In the genomic region with DNA sequence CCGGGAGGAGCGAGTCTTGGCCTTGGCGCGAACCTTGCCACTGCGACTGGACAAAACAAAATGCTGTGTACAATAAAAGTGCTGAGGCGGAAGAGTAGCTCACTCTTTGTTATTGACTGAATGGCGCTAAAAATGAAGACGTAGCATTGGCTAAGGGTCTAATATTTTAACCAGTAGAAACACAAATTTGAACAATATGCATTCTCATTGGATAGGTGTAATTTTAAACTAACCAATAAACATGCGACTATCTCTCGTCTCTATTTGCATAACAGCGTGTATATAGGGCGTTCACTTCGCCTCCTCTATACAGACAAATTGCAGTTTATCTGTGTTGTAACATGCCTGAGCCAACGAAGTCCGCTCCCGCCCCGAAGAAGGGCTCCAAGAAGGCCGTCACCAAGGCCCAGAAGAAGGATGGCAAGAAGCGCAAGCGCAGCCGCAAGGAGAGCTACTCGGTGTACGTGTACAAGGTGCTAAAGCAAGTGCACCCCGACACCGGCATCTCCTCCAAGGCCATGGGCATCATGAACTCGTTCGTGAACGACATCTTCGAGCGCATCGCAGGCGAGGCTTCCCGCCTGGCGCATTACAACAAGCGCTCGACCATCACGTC, we compare ENCODE assay signal across 8 mouse cellular contexts. TPM values are rescaled to one million over a fixed set of nuclear protein-coding genes. Genes with fewer than 3 reads are reported as not detected.
DNase-seq lines count a peak whose midpoint lies in the region; ATAC-seq lines count a peak whose summit lies in the region.
"Not testable (repeated sequence)": the region's sequence is repeated elsewhere in the genome, so short reads cannot be mapped to it uniquely, and the experiment has no call there.

A gene (plus strand): TSS at position 288 of the 616 bp plus-strand sequence.

- peak within 1 kb of the TSS; percentile 85 for H3K27ac ChIP-seq in hindbrain, embryonic 15.5 days (replicated peaks)

- peaks cover 28% of the 10 kb centered on the region for H3K4me1 ChIP-seq in hindbrain, embryonic 15.5 days (replicated peaks)

- peak; percentile 98 for ATAC-seq in hindbrain, embryonic 15.5 days (ENCODE audit: low FRiP score, low read depth)

- not testable (repeated sequence) for H3K36me3 ChIP-seq in hindbrain, embryonic 15.5 days

- H3K4me3 ChIP-seq in hindbrain, embryonic 15.5 days: peak within 1 kb of the TSS; percentile 45

- peak; percentile 91 for DNase-seq in ZHBTc4 (ENCODE audit: low read depth, low spot score)
- peak; percentile 42 to 66 for DNase-seq in cerebellum, postnatal 36 days
- peak; percentile 71 to 81 for DNase-seq in frontal cortex, postnatal 36 days (ENCODE audit: low spot score in 2 of 2)
- peak; percentile 53 to 59 for DNase-seq in layer of hippocampus, postnatal 25 days (ENCODE audit: extremely low spot score in 1 of 2, low spot score in 1 of 2)
- peak; percentile 71 for DNase-seq in lung, postnatal 10 days
- peak; percentile 59 for DNase-seq in ovary, postnatal 36 days (ENCODE audit: low spot score)
- peak; percentile 76 for DNase-seq in thymus, postnatal 25 days

- not testable (repeated sequence) for H3K9me3 ChIP-seq in hindbrain, embryonic 15.5 days

- not testable (repeated sequence) for H3K27me3 ChIP-seq in hindbrain, embryonic 15.5 days

- WGBS in hindbrain, embryonic 15.5 days: under 1% methylated on average over 37 of the region's 37 CpGs

- H3K9ac ChIP-seq in hindbrain, embryonic 15.5 days: peak within 1 kb of the TSS; percentile 49

- H3K4me2 ChIP-seq in hindbrain, embryonic 15.5 days: peak within 1 kb of the TSS; percentile 71

RNA-seq across cellular contexts. Expression of the gene that starts here (rescaled TPM):
- 0.51 and 1.7 TPM in 2 replicates for polyA plus RNA-seq in hindbrain, embryonic 15.5 days (2015; fragmentation: Nextera tagmentation; extraction: Ambion mirVana)
- 1 to 10 TPM; 6.5 to 8.1 TPM for total RNA-seq in layer of hippocampus, postnatal 25 days (2021)

Comparison
In these comparisons a context has a peak if more than half of its experiments do, and no peak if none do; other contexts are left out.
1. Peak in every context shown above with its lines: DNase-seq, ATAC-seq, H3K4me3 ChIP-seq and H3K27ac ChIP-seq.